8 mouse cellular contexts compared by ENCODE assay signal in genomic region chr10:67535972-67536371, GRCm38 (mm10). TPM values are rescaled to one million over a fixed set of nuclear protein-coding genes. Genes with fewer than 3 reads are reported as not detected.
A peak's percentile ranks its signal among the peaks of the same experiment; 100 is the strongest.
DNase-seq lines count a peak whose midpoint lies in the region; ATAC-seq and TF ChIP-seq lines count a peak whose summit lies in the region.

No protein-coding gene starts in this region.

- H3K4me1 ChIP-seq in bone marrow macrophage, adult 2 months (ENCODE audit: control insufficient read depth, insufficient read depth, low read length), result no peaks in the 10 kb centered on the region
- H3K4me1 ChIP-seq in heart, embryonic 14.5 days (ENCODE audit: control insufficient read depth in 2 of 2, insufficient read depth in 2 of 2, low read length in 2 of 2), result peaks cover 7 to 34% of the 10 kb centered on the region in 2 experiments; a peak in 3 of 4 replicates
- peaks cover 5% of the 10 kb centered on the region; the same call in 1 of the 2 replicates for H3K4me1 ChIP-seq in lung, embryonic 14.5 days (ENCODE audit: insufficient read depth)
- peaks cover 36% of the 10 kb centered on the region for H3K4me1 ChIP-seq in neural tube, embryonic 14.5 days (ENCODE audit: control insufficient read depth, insufficient read depth, low read length)

- no peaks in the 10 kb centered on the region for H3K36me3 ChIP-seq in heart, embryonic 14.5 days (ENCODE audit: control insufficient read depth, insufficient read depth, low read length)
- no peaks in the 10 kb centered on the region for H3K36me3 ChIP-seq in lung, embryonic 14.5 days (ENCODE audit: insufficient read depth)
- H3K36me3 ChIP-seq in neural tube, embryonic 14.5 days (ENCODE audit: control insufficient read depth, insufficient read depth, low read length), result no peaks in the 10 kb centered on the region

- DNase-seq in CD4-positive helper T cell, adult 2 months (ENCODE audit: low read depth, low spot score), result peak; percentile 81
- peak; percentile 87 for DNase-seq in kidney, postnatal 10 days
- peak; percentile 88 for DNase-seq in lung, embryonic 14.5 days
- peak; percentile 86 for DNase-seq in testis, postnatal 10 days (ENCODE audit: low spot score)

- TF ChIP-seq CTCF in bone marrow macrophage, adult 2 months (IDR thresholded peaks at IDR 0.05; ENCODE audit: low read depth, low read length), result peak; percentile 59
- TF ChIP-seq CTCF in lung, embryonic 14.5 days (IDR thresholded peaks at IDR 0.05; ENCODE audit: low read depth), result peak; percentile 61

- H3K9me3 ChIP-seq in heart, embryonic 14.5 days (ENCODE audit: control insufficient read depth, low read length), result no peaks in the 10 kb centered on the region
- no peaks in the 10 kb centered on the region for H3K9me3 ChIP-seq in lung, embryonic 14.5 days (ENCODE audit: low read depth, low read length)
- no peaks in the 10 kb centered on the region for H3K9me3 ChIP-seq in neural tube, embryonic 14.5 days (ENCODE audit: control insufficient read depth, low read length)

- 0 out of 2 replicates have a peak, but pooled peaks have one; percentile 27 for ATAC-seq in erythroid progenitor cell, adult 5-6 weeks (replicated peaks; ENCODE audit: low FRiP score, poor library complexity, severe bottlenecking)
- peak; percentile 34; the same call in 1 of the 2 replicates for ATAC-seq in heart, embryonic 14.5 days (ENCODE audit: insufficient number of reproducible peaks, insufficient read depth, low FRiP score, low read depth)
- peak; percentile 35 for ATAC-seq in lung, embryonic 14.5 days (ENCODE audit: insufficient read depth)
- ATAC-seq in neural tube, embryonic 14.5 days (ENCODE audit: low read depth), result peak; percentile 60

- under 1% methylated on average over 35 of the region's 35 CpGs for WGBS in heart, embryonic 14.5 days
- under 1% methylated on average over 35 of the region's 35 CpGs for WGBS in lung, embryonic 14.5 days
- WGBS in neural tube, embryonic 14.5 days, result under 1% methylated on average over 35 of the region's 35 CpGs

- peaks cover 68% of the 10 kb centered on the region for H3K27me3 ChIP-seq in heart, embryonic 14.5 days (ENCODE audit: control insufficient read depth, insufficient read depth, low read length)
- H3K27me3 ChIP-seq in lung, embryonic 14.5 days (ENCODE audit: insufficient read depth, low read length), result peaks cover 75% of the 10 kb centered on the region
- H3K27me3 ChIP-seq in neural tube, embryonic 14.5 days (ENCODE audit: control insufficient read depth, insufficient read depth, low read length), result peaks cover 73% of the 10 kb centered on the region

- H3K4me3 ChIP-seq in bone marrow macrophage, adult 2 months (ENCODE audit: insufficient read depth, low read length), result peak overlapping the region; percentile 61
- peak overlapping the region; percentile 71 for H3K4me3 ChIP-seq in heart, embryonic 14.5 days (ENCODE audit: control insufficient read depth in 1 of 2, insufficient read depth in 1 of 2, low read depth in 1 of 2, low read length in 2 of 2)
- H3K4me3 ChIP-seq in lung, embryonic 14.5 days (ENCODE audit: low read depth, low read length), result peak overlapping the region; percentile 55
- peak overlapping the region; percentile 53 for H3K4me3 ChIP-seq in neural tube, embryonic 14.5 days (ENCODE audit: low read depth, low read length)

- no peak overlapping the region for H3K27ac ChIP-seq in bone marrow macrophage, adult 2 months (ENCODE audit: insufficient read depth, low read depth, low read length)
- H3K27ac ChIP-seq in heart, embryonic 14.5 days (replicated peaks in 1 of 2; ENCODE audit: control insufficient read depth in 1 of 2, insufficient read depth in 1 of 2, low read depth in 2 of 2, low read length in 2 of 2), result no peak overlapping the region
- no peak overlapping the region for H3K27ac ChIP-seq in lung, embryonic 14.5 days (ENCODE audit: low read depth)
- H3K27ac ChIP-seq in neural tube, embryonic 14.5 days (ENCODE audit: low read depth, low read length), result no peak overlapping the region

- peak overlapping the region; percentile 69 for H3K9ac ChIP-seq in heart, embryonic 14.5 days (ENCODE audit: low read length)
- no peak overlapping the region for H3K9ac ChIP-seq in lung, embryonic 14.5 days
- H3K9ac ChIP-seq in neural tube, embryonic 14.5 days (replicated peaks; ENCODE audit: low read depth, low read length), result no peak overlapping the region

- peak overlapping the region; percentile 98 for H3K4me2 ChIP-seq in heart, embryonic 14.5 days (ENCODE audit: low read length)
- peak overlapping the region; percentile 98 for H3K4me2 ChIP-seq in lung, embryonic 14.5 days
- H3K4me2 ChIP-seq in neural tube, embryonic 14.5 days (ENCODE audit: low read depth, low read length), result peak overlapping the region; percentile 87

- TF ChIP-seq POLR2A in bone marrow macrophage, adult 2 months (IDR thresholded peaks at IDR 0.05; ENCODE audit: borderline replicate concordance, low read depth, low read length), result no peak

RNA-seq across cellular contexts. Expression of gene Egr2, which starts 0.7 kb away (rescaled TPM):
- polyA plus RNA-seq in bone marrow macrophage, adult 2 months (2012; ENCODE audit: insufficient read depth, insufficient read length, missing spikeins), result 3.6 and 5.8 TPM in 2 replicates
- total RNA-seq in erythroid progenitor cell, adult 5-6 weeks (2015; ENCODE audit: low replicate concordance), result not detected in 2 replicates
- 1.4 and 4.7 TPM in 2 replicates for total RNA-seq in erythroid progenitor cell, adult 5-6 weeks (2017; ENCODE audit: low replicate concordance)
- 0.80 and 0.93 TPM in 2 replicates for polyA plus RNA-seq in heart, embryonic 14.5 days (2014; fragmentation: Nextera tagmentation; extraction: Ambion mirVana)
- 0.22 and 0.28 TPM in 2 replicates for polyA plus RNA-seq in lung, embryonic 14.5 days (2014; fragmentation: Nextera tagmentation; extraction: Ambion mirVana)
- polyA plus RNA-seq in neural tube, embryonic 14.5 days (2014; fragmentation: Nextera tagmentation; extraction: Ambion mirVana), result 0.56 and 1.0 TPM in 2 replicates

RNA-seq across cellular contexts. Expression of gene Ado, which starts 12.8 kb away (rescaled TPM):
- polyA plus RNA-seq in bone marrow macrophage, adult 2 months (2012; ENCODE audit: insufficient read depth, insufficient read length, missing spikeins), result 23.6 TPM in 2 replicates
- total RNA-seq in erythroid progenitor cell, adult 5-6 weeks (2015; ENCODE audit: low replicate concordance), result 1.8 and 5.4 TPM in 2 replicates
- total RNA-seq in erythroid progenitor cell, adult 5-6 weeks (2017; ENCODE audit: low replicate concordance), result 1.7 and 6.9 TPM in 2 replicates
- 45.2 and 48.5 TPM in 2 replicates for polyA plus RNA-seq in heart, embryonic 14.5 days (2014; fragmentation: Nextera tagmentation; extraction: Ambion mirVana)
- polyA plus RNA-seq in lung, embryonic 14.5 days (2014; fragmentation: Nextera tagmentation; extraction: Ambion mirVana), result 69.9 and 73.0 TPM in 2 replicates
- 102 and 109 TPM in 2 replicates for polyA plus RNA-seq in neural tube, embryonic 14.5 days (2014; fragmentation: Nextera tagmentation; extraction: Ambion mirVana)
